Mouse (Mus musculus): ENCODE measurements around the gene Htr1b.

Htr1b gene

DNA sequence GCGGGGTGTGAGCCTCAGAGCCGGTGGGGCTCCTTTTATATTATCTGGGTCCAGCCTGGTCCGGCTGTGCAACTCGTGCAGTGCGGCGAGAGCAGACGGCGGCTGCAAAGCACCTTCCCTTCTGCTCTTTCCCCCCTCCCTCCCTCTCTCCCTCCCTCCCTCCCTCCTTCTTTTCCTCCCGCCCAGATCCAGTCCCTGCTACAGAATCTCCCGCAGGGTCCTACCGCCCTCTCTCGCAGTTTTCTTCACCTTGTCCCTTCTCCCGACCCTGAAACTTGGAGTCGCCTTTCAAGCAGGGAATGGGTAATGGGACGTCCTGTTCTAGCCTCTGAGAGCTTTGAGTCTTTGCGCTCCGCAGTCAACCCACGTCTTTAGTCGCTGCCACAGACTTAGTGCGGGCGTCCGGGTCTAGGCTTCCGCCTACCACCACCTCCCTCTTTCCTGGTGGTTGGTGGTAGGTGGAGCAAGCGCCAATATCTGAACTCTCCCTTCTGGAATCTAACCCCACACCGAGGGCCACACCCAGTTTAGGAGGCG lies at the start of gene Htr1b:
Gene Htr1b (minus strand): TSS at position 392 of the 537 bp plus-strand sequence.
- in situ Hi-C loops (cut with MseI, MboI): no loop called here

DNA sequence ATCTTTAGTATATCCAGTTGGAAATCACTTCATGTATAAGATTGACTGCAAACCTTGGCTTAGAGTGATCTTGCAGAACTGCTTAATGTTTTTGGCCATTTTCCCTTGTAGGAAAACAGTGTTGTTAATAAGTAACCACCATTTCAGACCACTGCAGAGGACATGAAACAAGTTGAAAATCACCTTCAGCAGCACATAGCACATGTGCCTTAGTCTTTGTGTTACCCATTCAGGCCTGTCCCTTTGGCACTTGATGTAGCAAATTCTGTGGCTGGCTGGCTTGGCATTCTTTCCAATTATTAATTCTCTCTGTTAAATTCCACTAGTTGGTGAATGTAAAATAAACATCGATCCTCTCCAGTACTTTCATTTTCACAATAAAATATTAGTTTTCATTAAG lies 43.1 kb upstream of the Htr1b start:
- in situ Hi-C loops (cut with MseI, MboI): no loop called here

DNA sequence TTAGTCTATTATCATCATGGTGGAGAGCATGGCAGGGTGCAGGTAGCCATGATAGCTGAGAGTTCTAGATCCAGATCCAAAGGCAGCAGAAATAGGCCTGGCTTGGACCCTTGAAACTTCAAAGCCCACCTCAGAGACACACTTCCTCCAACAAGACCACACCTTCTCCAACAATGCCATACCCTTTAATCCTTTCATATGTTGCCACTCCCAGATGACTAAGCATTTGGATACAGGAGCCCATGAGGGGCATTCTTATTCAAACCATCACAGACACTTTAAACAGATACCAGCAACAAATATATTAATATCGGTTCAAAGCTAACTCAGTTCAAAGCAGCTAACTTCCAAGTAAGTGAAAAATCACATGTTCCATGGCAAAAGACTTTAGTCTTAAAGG lies 3.9 kb upstream of the Htr1b start:
- in situ Hi-C loops (cut with MseI, MboI): no loop called here

DNA sequence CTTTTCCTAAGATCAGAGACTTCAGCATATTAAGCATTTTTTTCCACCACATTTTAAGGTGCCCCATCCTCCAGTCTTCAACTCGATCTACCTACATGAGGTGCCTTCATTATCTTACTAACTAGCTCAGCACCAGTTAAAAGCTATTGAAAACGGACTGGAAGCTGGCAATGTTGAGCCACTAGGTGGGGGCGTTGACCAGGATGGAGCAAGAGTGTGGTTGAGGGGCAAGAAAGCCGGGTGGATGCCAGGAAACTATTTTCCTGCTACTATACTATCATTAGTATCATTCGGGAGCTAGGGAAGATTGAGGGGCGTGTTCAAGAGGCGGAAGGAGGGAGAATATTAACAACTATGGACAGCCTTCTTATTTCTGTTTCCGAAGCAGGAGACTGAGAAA lies 1.5 kb upstream of the Htr1b start:
- in situ Hi-C loops (cut with MseI, MboI): no loop called here

DNA sequence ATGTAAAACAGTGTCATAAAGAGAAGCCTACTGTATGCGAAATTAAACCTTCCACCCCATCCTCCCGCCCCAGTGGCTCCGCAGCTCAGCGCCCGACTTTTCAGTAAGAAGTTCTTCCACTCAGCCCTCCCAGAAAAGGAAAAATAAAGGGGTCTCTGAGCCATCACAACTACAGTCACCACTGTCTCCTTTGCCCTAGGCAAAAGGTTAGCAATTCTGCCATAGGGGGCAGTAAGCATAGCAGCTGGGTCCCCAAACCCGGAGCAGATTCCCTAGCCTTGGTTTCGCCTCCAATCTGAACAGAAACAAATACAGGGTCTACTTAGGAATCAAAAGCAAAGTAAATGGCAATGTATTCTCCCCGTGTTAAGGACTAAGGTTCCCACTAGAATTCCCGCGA lies 535 bp upstream of the Htr1b start:
- in situ Hi-C loops (cut with MseI, MboI): no loop called here

DNA sequence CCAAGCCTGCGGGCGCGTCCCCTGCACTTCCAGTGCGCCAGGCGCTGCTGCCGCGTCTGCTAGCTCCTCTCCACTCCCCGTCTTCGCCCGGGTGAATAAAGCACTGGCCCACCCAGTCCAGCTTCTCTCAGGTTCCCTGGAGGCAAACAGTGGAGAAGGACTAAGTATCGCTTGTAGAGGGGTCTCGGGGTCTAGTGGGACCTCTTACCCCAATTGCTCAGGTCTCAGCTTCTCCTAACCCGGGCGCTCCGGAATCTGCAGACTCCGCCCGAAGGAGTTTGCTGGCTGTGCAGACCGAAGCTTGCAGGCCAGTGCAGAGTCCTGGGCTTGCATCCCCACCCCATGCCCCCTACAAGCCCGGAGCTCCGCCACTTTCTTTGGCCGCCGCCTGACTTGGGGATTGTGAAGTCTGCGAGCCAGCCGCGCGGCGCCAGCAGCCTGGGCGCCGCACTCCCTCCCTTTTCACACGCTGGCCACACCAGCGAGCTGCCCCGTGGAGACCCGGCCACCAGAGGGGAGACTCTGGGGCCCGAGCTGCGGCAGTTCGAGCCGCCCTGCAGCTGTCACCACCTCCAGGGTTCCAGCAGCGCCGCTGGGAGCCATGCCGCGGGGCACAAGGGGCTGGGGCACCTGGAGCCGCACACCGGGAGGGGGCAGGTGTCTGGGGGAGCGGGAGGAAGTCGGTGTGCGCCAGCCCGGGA lies 742 bp downstream of the Htr1b start:
- in situ Hi-C loops (cut with MseI, MboI): no loop called here

DNA sequence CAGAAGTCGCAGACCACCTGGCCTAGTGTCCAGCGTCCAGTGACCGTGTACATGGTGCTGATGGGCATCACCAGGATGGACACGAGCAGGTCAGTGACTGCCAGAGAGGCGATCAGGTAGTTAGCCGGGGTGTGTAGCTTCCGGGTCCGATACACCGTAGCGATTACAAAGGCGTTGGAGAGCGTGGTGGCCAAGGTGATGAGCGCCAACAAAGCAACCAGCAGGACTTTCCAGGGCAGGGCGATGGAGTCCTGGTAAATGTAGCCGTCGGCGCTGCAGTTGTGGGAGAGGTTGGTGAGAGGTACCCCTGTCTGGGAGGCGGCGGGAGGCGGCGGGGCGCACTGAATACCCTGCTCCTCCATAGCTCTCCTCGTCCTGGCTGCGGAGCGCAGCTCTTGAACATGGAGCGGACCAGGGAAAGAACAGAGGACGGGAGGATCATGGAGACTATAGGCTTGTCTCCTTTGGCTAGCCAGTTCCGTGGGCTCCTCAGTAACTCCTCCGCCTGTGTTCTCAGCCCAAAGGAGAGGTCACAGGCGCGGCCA lies 1.4 kb downstream of the Htr1b start:
- in situ Hi-C loops (cut with MseI, MboI): no loop called here

DNA sequence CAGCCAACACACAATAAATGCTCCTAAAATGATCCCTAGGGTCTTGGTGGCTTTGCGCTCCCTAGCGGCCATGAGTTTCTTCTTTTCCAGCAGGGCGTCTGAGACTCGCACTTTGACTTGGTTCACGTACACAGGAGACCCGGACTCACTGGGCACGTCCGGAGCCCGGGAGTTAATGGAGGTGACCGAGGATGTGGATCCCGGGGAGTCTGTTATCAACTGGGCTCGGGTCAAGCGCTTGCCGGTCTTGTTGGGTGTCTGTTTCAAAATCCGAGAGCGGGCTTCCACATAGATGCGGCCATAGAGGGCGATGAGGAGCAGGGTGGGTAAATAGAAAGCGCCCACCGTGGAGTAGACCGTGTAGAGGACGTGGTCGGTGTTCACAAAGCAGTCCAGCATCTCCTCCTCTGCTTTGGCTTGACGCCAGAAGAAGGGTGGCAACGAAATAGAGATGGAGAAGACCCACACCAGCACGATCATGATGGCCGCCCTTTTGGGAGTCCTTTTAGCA lies 2.0 kb downstream of the Htr1b start:
- in situ Hi-C loops (cut with MseI, MboI): no loop called here

DNA sequence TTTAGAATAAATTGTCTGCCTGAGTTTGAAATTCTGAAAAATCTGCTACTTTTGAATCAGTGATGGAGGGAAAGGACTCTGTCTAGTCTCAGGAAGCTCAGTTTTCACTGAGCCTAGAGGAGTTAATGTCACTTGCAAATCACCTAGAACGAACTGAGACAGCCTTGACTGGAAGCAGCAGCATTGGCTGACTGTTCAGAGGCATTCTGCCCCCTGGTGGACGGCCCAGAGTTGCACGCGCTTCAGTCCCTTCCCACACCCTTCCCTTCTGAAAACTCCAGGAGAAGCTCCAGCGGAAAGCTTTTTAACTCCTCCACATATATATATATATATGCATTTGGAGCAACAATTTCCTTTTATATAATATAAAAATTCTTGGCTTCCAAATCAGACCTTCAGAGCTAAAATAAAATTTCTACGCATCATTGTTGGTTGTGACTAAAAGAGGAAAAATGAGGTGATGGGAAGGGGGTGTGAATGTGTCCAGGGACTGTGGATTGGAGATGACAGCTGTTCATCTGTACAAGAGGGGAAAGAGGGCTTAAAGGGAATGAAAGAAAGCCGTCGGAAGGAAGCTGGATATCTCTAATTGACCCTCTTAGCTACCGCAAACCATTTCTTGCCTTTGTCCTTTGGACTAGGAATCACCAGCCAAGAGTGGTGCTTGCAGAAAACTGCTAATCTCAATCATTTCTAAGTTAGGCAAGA lies 6.6 kb downstream of the Htr1b start:
- in situ Hi-C loops (cut with MseI, MboI): no loop called here

DNA sequence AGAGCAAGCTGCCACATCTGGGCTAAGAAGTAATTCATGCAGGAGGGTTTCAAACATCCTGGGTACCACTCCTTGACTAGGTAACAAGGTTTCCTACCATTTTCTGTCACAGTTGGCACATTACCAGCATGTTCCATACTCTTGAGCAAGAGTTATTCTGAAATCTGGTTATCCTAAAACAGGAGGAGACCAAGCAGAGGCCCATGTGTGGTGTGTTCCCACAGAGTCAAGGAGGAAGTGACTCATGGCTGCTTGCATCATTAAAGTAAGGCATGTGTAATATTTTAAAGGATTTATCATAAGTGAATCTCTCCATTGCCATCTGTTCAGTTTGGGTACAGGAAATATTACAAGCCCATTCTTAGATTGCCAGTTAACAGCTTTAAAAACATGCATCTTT lies 7.7 kb downstream of the Htr1b start:
- in situ Hi-C loops (cut with MseI, MboI): no loop called here

DNA sequence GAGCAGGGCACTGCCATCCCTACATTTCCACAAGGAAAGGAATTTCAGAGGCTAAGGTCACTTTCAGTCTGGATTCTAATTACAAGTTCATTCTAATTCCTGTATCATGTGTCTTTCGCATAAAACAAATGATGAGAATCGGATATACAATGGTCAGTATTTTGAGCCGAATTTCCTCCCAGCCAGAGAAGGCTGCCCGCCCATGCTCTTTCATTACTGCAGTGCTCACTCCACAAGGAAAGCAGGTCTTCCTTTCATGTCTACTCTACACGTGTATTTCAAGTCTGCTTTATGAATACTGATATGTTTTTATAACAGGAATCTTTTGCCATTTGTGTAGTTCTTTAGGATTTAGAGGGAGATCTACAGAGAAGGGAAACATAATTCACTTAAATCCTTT lies 10.8 kb downstream of the Htr1b start:
- in situ Hi-C loops (cut with MseI, MboI): no loop called here

DNA sequence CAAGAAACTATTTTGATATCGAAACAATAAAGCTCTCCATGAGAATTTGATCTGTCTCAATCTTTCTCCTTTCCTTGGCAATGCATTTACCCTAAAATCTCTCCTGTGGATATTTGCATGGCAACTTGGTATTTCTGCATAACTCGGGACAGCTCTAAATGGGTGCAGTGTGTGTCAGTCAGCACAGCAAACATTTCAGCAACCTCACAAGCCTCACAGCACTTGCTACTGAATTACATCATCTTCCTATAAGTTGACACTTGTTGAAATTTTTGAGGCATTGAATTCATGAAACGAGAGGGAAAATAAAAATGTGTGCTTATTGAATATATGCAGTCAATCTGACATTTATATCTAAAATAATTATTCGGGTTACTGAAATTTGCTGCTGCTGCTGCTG lies 22.6 kb downstream of the Htr1b start:
- in situ Hi-C loops (cut with MseI, MboI): no loop called here
